Mouse (Mus musculus): Measurements from ENCODE around the gene Hpf1.

Hpf1 gene

GRCm38 (mm10) chr8:60889843-60890519 lies at the start of gene Hpf1:
Hpf1 (plus strand) TSS chr8:60890418.
- DNase-seq (ENCODE audit: low spot score in 2 of 2): peak; percentile 87 to 90

DNA sequence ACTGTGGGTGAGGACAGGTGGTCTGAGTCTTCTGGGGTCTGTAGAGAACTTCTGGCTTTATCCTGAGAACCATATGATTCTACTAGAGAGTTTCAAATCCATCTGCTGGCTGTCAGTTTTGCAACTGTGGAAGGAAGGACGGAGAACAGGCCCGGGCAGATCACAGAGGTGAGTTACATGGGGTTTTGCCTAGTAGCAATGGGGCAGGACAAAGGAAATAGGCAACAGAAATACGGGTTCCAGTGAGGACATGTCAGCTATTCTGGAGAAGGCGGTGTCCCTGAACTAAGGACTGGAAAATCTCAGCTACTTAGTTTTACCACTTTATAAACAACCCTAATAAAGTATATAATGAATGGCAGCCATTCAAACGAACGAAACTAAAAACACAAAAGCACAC lies 47.8 kb upstream of the Hpf1 start:
- no peak for DNase-seq (ENCODE audit: low spot score in 2 of 2)

DNA sequence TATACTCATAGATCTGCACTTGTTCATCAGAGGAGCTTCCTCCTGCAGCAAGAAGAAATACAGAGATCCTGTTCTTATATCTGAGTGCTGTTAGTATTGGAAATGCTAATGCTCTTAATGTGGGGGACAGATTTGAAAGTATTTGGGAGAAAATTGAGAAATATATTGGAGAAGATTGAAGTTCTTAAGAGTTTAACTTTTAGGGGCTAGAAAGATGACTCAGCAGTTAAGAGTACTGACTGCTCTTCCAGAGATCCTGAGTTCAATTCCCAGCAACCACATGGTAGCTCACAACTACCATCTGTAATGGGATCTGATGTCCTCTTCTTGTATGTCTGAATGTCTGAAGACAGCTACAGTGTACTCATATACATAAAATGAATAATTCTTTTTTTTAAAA lies 32.7 kb upstream of the Hpf1 start:
- no peak for DNase-seq (ENCODE audit: low spot score in 2 of 2)

DNA sequence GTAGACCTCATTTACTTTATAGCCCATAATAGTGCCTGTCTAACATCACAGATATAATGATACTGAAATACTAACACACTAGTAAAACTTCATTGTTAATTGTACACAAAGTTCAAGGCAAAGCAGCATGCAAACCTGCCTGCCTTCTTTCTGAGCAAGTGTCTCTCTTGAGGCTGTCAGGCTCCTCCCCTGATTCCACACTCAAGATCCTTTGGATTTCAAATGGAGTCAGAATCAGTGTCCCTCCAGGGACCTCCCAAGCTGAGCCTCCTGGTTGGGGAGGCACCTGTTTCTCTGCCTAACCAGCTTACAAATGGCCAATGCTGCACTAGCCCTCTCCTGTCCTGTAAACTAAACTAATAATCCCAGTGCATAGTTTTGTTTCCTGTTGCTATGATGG lies 32.1 kb upstream of the Hpf1 start:
- DNase-seq (ENCODE audit: low spot score in 2 of 2): no peak

- no peak for DNase-seq (ENCODE audit: low spot score in 2 of 2)
Observed at GRCm38 (mm10) chr8:60858911-60859476, 31.2 kb upstream of the Hpf1 start.

DNA sequence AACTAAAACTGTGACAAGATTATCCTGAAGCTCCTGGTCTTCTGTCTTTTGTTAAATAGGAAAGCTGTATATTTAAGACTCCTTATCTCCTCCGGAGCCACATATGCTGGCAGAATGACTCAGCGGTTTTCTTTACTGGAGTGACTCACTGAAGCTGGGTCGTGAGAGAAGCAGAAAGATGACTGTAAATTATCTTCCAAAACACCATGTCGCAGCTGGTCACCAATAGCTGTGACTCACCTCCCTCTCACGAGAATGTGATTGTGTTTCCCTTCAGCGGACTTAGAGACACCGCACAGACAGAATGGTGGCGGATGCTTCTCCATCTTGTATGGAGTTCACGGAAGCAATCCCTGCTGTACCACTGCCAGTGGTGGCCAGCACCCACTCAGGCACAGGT lies 30.6 kb upstream of the Hpf1 start:
- DNase-seq (ENCODE audit: low spot score in 2 of 2): peak; percentile 67 to 75

DNA sequence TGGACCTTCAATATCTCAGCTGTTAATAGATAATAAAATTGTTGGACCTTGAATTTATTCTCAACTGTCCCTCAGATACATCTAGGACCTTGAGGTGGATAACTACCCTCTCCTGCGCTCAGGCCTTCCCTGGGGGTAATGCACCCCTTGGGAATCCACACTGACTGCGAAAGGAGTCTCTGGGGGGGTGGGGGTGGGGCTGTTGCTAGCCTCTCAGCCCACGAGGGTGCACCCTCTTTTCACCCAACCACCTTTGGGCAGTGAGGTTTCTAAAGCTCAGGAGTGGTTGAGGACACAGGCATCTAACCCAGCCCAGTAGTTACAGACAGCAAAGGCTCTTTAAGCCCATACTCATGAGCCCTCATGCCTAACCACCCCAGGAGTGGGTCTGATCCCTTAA lies 29.5 kb upstream of the Hpf1 start:
- no peak for DNase-seq (ENCODE audit: low spot score in 2 of 2)

- DNase-seq (ENCODE audit: low spot score in 2 of 2): no peak
Observed at GRCm38 (mm10) chr8:60861783-60862182, 28.4 kb upstream of the Hpf1 start.

DNA sequence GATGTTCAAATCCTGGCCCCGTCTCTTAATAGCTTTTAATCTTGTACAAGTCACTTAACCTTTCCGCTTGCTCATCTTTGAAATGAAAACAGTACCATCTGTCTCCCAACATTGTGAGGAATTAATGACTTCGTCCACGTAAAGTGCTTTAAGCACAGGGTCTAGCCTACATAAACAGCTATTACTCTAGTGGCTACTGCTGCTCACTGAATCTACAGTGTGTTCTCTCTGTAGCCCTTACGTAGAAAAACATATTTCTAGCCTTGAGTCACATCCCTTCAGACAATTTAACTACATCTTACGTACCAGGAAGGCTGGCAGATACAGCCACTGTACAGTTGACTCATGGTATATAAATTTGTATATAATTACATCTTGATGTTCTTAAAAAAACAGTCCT lies 25.3 kb upstream of the Hpf1 start:
- DNase-seq (ENCODE audit: low spot score in 2 of 2): no peak

GRCm38 (mm10) chr8:60865504-60866114 lies 24.6 kb upstream of the Hpf1 start:
- DNase-seq (ENCODE audit: low spot score in 2 of 2): peak; percentile 57 to 82

DNA sequence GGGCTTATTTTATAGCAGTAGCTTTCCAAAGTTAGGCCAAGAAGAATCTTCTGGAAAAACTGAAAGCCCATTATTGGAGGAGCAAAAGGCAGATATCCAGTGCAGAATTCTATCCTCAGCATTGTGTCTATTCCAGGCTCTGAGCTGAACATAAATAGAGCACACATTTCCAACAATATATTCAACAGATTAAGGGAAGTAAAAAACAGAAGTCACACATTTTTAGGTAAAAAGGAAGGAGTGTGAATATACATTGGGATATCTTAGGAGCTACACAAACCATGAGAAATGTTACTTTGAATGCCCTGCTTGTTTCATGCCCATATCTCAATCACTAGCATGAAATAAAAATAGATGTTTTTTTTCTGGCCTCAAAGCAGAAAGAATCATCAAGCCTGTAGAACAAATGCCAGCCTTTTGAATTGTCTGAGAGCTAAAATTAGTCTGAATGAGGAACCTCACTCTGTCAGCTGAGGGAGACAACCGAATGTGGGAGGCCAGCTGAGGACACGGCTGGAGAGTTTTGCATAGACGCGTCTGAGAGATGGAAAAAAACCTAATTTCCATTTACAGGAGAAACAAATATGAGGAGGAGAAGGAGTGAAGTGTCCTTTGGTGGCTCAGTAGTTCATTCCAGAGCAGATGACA lies 22.6 kb upstream of the Hpf1 start:
- peak; percentile 50 to 78 for DNase-seq (ENCODE audit: low spot score in 2 of 2)

DNA sequence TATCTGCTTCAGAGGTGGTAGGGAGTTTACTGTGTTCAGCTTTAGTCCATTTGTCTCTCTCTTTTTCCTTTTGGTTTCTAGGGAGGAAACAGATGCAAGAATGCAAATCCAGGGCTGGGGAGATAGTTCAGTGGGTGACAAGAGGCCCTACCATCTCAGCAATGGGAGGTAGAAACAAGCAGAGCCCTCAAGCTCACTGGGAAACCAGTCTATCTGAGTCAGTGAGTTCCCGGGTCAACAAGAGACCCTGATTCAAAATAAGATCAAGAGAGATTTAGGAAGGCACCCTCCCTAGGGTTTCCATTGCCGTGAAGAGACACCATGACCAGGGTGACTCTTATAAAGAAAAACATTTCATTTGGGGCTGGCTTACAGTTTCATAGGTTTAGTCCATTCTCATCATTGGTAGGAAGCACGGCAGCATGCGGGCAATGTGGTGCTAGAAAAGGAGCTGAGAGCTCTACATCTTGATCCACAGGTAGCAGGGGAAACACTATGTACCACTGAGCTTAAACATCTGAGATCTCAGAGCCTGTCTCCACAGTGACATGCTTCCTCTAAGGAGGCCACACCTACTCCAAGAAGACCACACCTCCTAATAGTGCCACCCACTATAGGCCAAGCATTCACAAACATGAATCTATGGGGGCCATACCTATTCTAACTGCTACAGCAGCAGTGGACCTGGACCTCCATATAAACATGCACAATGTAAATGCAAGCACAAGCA lies 21.8 kb upstream of the Hpf1 start:
- no peak for DNase-seq (ENCODE audit: low spot score in 2 of 2)

- DNase-seq (ENCODE audit: low spot score in 2 of 2): no peak
Observed at GRCm38 (mm10) chr8:60869761-60870160, 20.5 kb upstream of the Hpf1 start.

GRCm38 (mm10) chr8:60870231-60871193 lies 19.7 kb upstream of the Hpf1 start:
- DNase-seq (ENCODE audit: low spot score in 2 of 2): no peak

DNA sequence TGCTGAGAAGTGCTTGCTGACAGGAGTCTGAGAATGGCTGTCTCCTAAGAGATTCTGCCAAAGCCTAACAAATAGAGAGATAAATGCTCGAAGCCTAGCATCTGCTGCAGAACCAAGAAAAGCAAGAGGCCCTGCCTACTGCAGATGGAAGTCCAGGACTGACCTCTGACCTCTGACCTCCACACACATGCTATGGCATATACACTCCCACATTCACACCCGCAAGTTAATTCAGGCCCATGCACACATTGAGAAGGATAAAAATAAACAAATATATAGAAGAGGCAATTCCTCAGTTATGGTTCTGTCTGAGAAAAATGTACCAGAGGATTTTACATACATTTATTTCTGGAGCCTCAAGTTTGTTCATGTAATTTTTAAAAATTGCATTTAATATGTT lies 11.6 kb upstream of the Hpf1 start:
- no peak for DNase-seq (ENCODE audit: low spot score in 2 of 2)

DNA sequence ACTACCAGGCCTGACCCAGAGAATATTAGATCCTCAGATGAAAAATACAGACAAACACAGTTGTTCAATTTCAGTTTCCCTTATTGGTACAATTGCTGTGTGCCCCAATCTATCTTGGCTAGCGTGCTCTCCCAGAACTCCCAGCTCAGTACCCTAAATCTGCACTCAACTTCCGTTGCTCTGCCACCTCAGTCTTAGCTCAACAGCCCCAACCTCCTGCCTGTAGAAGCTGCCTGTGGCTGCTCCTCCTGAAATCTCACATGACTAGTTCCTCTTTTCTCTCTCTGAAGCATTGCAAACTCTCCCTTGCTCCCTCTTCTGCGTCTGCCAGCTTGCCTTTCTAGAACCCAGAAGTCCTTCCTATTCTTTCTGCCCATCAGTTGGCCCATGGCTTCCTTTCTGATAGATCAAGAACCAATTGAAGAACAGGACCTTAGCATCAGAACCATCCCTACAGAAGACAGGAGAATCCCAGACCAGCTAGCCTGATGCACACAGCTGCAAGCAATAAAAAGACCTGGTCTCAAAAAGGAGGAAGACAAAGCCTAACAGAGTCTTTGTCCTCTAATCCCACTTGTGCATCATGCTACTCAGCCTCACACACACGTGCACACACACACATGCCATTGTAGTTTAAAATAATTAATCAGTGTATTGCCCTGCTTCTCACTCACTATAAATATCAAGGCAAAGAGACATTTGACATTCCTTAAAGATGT lies 6.6 kb upstream of the Hpf1 start:
- DNase-seq (ENCODE audit: low spot score in 2 of 2): no peak

DNA sequence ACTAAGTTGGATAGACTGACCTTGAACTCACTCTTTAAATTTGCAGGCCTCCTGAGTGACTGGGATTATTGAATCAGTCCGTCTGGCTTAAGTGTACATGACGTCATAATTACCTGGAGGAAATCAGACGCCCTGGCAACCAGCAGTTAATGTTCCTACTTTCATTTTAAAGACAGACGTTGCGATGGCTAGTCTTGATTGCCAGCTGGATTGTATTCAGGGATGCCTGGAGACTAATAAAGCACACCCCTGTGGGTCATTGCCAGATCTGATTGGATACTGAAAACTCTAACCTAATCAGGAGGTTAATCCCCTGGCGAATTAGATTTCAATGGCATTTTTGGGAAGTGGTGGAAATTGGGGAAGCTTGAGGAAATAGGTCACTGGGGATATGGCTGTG lies 3.5 kb upstream of the Hpf1 start:
- no peak for DNase-seq (ENCODE audit: low spot score in 2 of 2)

DNA sequence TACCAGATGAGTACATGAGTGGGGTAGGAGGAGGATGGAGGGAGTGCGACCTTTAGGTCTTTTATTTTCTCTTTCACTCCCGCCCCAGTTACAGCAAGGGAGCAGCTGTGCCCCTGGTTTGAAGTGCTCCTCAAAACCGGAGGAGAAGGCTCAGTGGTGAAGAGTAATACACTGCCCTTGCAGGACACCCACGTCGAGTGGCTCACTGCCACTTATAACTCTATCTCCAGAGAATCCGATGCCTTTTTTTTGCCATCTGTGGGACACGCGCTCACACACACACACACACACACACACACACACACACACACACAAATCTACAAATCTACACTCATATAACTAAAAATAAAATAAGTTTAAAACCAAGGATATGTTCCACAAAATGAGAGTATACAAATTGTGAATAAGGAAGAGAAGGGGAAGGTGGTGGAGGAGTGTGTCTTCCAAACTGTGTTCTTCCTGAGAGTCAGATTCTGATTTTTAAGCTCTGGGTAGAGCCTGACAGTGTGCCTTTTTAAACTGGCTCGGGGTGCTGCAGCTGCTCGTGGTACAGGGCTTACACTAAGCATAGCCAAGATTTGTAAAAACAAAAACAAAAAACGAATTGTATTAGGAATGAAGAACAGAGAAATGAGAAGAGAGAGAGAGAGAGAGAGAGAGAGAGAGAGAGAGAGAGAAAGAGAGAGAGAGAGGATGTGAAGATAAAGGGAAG lies 931 bp upstream of the Hpf1 start:
- DNase-seq (ENCODE audit: low spot score in 2 of 2): no peak

DNA sequence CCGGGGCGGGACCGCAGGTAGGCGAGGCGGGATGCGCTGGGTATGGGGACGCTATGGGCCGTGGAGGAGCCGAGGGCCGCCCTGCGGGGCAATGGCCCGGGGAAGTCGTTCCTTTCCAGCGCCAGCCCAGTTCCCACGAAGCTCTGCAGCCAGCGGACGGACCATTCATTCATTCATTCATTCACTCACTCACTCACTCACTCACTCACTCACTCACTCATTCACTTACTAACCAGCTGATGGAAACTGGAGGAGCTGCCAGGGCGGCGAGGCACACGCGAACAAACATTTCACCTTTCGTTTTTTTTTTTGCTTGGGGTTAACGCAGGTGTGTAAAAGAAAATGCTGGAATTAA lies 279 bp downstream of the Hpf1 start:
- DNase-seq (ENCODE audit: low spot score in 2 of 2): no peak

DNA sequence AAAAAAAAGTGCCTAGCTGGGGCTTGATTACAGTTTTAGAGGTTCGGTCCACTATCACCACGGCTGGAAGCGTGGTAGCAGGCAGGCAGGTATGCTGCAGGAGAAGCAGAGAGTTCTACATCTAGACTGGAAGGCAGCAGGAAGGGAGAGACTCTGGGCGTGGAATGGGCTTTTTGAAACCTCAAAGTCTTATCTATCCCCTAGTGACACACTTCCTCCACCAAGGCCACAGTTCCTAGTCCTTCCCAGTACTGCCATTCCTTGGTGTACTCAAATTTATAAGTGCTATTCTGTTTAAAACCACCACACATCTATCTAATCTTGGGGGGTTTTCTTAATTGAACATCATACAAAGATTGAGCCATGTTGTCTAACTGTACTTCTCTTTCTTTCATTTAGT lies 1.5 kb downstream of the Hpf1 start:
- DNase-seq (ENCODE audit: low spot score in 2 of 2): no peak
